Mouse (Mus musculus): Measurements from ENCODE around the gene Krt36. TPM values are rescaled to one million over a fixed set of nuclear protein-coding genes. Genes with fewer than 3 reads are reported as not detected.

Krt36 gene
- polyA plus RNA-seq, 1 experiment from 2014 or later = not detected

- 83% methylated on average over 3 of the region's 3 CpGs for WGBS
- no peak within 1 kb of the TSS for H3K4me2 ChIP-seq
Observed at GRCm38 (mm10) chr11:100121466-100121865, 16.0 kb upstream of the Krt36 start, which contains the start of gene Krt13. TSS of gene Krt13 (minus strand) at chr11:100121566.

DNA sequence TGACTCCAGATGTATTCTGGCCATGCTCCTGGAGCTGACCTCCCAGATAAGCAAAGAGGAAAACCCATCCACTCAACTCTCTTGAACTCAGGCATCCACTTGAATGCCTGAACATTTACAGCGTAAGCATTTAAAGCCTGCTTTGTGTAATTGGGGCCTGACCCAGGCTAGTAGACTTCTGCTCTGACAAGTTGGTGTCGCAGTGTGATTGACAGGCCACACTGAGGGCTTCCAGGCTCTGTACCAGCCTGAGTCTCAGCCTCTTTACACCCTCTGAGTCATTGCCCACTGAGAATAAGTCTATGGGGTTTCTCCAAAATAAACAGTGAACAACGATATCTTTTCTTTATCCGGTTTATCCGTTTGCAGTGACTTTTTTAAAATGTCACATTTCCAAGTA, 14.9 kb upstream of the Krt36 start:
- WGBS = 90% methylated on average over 5 of the region's 5 CpGs

More at GRCm38 (mm10) chr11:100121466-100121865, 16.0 kb upstream of the Krt36 start, which contains the start of gene Krt13:
- Histone ChIP-seq H3K9me3 (no peaks in the 10 kb centered on the region), H3K36me3 (replicated peaks) (no peaks in the 10 kb centered on the region), H3K27me3 (no peaks in the 10 kb centered on the region), H3K9ac (no peak within 1 kb of the TSS), H3K4me1 (no peaks in the 10 kb centered on the region), H3K27ac (no peak within 1 kb of the TSS), H3K4me3 (replicated peaks) (no peak within 1 kb of the TSS)
- no peak for ATAC-seq (ENCODE audit: low FRiP score)

DNA sequence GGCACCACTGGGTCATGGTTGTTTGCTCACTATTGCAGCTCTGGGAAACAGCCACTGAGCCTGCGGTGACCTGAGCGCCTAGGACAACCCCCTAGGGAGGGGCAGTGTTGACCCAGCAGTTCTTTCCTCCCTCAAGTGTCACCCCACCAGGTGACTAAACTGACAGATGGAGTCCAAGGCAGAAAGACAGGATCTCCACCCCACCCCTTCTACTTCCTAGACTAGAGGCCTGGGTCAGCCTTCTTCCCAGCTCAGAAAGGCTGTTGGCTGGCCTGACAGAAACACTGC, 8.3 kb upstream of the Krt36 start:
- no peaks in the 10 kb centered on the region for H3K27me3 ChIP-seq
- no peak overlapping the region for H3K4me3 ChIP-seq (replicated peaks)
- H3K9ac ChIP-seq = no peak overlapping the region
- H3K4me2 ChIP-seq = no peak overlapping the region
- no peaks in the 10 kb centered on the region for H3K36me3 ChIP-seq (replicated peaks)
- no peak for ATAC-seq (ENCODE audit: low FRiP score)
- H3K9me3 ChIP-seq = no peaks in the 10 kb centered on the region
- no peaks in the 10 kb centered on the region for H3K4me1 ChIP-seq
- H3K27ac ChIP-seq = no peak overlapping the region
- WGBS = 83% methylated on average over 2 of the region's 2 CpGs

More for the DNA sequence above, 14.9 kb upstream of the Krt36 start:
- Histone ChIP-seq H3K36me3 (replicated peaks) (no peaks in the 10 kb centered on the region), H3K9ac (no peak overlapping the region), H3K9me3 (no peaks in the 10 kb centered on the region), H3K4me2 (no peak overlapping the region), H3K27me3 (no peaks in the 10 kb centered on the region), H3K4me3 (replicated peaks) (no peak overlapping the region), H3K27ac (no peak overlapping the region), H3K4me1 (no peaks in the 10 kb centered on the region)
- no peak for ATAC-seq (ENCODE audit: low FRiP score)

DNA sequence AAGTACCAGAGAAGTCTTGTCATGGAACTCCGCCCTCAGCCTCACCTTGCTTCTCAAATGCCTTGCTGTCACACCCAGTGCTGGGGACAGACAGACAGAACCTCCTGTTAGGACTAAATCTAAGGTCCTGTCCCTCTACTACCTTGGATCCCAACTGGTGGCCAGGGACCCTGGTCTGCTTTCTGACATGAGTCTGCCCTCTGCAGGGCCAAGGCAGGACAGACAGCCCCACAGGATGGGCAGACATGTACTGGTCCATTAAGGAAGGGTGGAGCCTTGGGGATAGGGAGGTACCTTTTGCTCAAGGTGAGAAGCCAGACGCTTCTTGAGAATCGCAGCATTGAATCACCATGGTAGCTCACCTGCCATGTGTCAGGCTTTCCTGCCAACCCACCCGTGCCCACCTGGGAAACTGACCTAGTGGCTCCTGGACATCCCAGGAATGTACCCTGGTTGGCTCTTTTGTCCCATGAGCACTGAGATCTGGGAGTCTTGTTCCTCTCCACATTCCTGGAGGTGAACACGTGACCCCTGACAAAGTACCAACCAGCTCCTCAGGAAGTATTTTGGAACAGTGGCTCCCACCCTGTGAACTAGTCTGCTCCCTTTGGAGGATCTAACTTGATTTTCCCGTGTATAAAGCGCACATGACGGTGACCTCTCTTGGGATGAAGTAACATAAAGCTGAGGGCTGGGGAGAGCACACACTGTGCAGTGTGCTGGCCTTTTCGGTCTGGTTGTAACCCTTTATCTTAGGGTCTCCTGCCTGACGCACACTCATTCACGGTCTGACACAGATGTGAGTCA, 7.7 kb upstream of the Krt36 start:
- H3K4me3 ChIP-seq (replicated peaks) = no peak overlapping the region
- H3K36me3 ChIP-seq (replicated peaks) = no peaks in the 10 kb centered on the region
- H3K27me3 ChIP-seq = no peaks in the 10 kb centered on the region
- no peaks in the 10 kb centered on the region for H3K9me3 ChIP-seq
- no peak overlapping the region for H3K4me2 ChIP-seq
- no peak overlapping the region for H3K9ac ChIP-seq
- H3K4me1 ChIP-seq = no peaks in the 10 kb centered on the region
- WGBS = 85% methylated on average over 11 of the region's 11 CpGs
- H3K27ac ChIP-seq = no peak overlapping the region
- ATAC-seq (ENCODE audit: low FRiP score) = no peak

GRCm38 (mm10) chr11:100102693-100103429, 2.6 kb downstream of the Krt36 start:
- no peak for ATAC-seq (ENCODE audit: low FRiP score)
- no peak overlapping the region for H3K4me2 ChIP-seq
- WGBS = 67% methylated on average over 15 of the region's 15 CpGs
- no peak overlapping the region for H3K9ac ChIP-seq
- no peaks in the 10 kb centered on the region for H3K4me1 ChIP-seq
- H3K9me3 ChIP-seq = no peaks in the 10 kb centered on the region
- H3K36me3 ChIP-seq (replicated peaks) = no peaks in the 10 kb centered on the region
- H3K27me3 ChIP-seq = no peaks in the 10 kb centered on the region
- no peak overlapping the region for H3K27ac ChIP-seq
- no peak overlapping the region for H3K4me3 ChIP-seq (replicated peaks)

- H3K9me3 ChIP-seq = no peaks in the 10 kb centered on the region
- H3K9ac ChIP-seq = no peak overlapping the region
- no peak overlapping the region for H3K4me2 ChIP-seq
- H3K27ac ChIP-seq = no peak overlapping the region
- no peak overlapping the region for H3K4me3 ChIP-seq (replicated peaks)
- 82% methylated on average over 4 of the region's 4 CpGs for WGBS
- H3K36me3 ChIP-seq (replicated peaks) = no peaks in the 10 kb centered on the region
- H3K4me1 ChIP-seq = no peaks in the 10 kb centered on the region
- no peak for ATAC-seq (ENCODE audit: low FRiP score)
- H3K27me3 ChIP-seq = no peaks in the 10 kb centered on the region
Observed at GRCm38 (mm10) chr11:100100391-100100790, 5.0 kb downstream of the Krt36 start.

DNA sequence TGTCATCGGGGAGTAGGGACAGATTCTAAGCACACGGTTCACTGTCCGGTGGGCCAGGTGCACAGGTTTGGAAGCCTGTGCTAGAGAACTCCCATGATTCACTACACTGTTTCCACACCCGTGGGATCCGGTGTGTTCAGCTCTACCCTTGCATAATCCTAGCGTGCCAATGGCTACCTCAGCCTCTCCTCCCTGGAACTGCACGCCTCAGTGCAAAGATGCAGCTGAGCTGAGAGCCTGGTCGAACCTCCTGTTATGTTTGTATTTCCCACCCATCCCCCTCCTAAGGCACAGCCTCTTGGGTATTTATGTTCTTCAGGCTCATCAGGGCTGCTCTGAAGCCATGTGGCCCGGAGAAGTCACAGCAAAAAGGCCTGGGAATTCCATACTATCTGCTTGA, 7.6 kb downstream of the Krt36 start:
- Histone ChIP-seq H3K4me1 (no peaks in the 10 kb centered on the region), H3K4me3 (replicated peaks) (no peak overlapping the region), H3K27ac (no peak overlapping the region), H3K27me3 (no peaks in the 10 kb centered on the region), H3K9me3 (no peaks in the 10 kb centered on the region), H3K36me3 (replicated peaks) (no peaks in the 10 kb centered on the region), H3K9ac (no peak overlapping the region), H3K4me2 (no peak overlapping the region)
- no peak for ATAC-seq (ENCODE audit: low FRiP score)
- WGBS = 84% methylated on average over 9 of the region's 9 CpGs

DNA sequence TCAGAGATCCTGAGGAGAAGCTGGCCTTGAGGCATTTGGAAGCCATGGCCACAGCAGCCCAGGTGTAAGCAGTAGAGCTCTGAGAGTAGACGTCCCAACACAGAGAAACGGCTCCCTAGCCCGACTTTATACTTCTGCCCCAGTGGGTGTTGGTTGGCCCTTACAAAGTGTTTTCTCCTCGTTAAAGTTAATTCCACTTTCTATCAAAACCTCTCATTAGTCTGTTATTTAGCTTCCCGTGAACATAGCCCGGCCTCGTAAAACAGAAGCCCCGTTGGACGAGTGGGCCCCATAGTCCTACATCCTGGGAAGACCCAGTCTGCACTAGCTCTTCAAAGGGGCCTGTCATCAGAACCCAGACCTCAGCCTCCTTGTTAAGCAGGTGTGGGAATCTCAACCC, 9.3 kb downstream of the Krt36 start, which contains the start of gene Krt35:
Krt35 (minus strand) TSS at position 101 of the 400 bp plus-strand sequence.
- Histone ChIP-seq H3K4me2 (no peak within 1 kb of the TSS), H3K4me3 (replicated peaks) (no peak within 1 kb of the TSS)
- WGBS = 54% methylated on average over 9 of the region's 9 CpGs

GRCm38 (mm10) chr11:100088378-100089025, 16.9 kb downstream of the Krt36 start:
- Histone ChIP-seq H3K27ac (no peak overlapping the region), H3K4me2 (no peak overlapping the region), H3K36me3 (replicated peaks) (no peaks in the 10 kb centered on the region), H3K9me3 (no peaks in the 10 kb centered on the region), H3K4me1 (no peaks in the 10 kb centered on the region), H3K27me3 (no peaks in the 10 kb centered on the region), H3K4me3 (replicated peaks) (no peak overlapping the region), H3K9ac (no peak overlapping the region)
- ATAC-seq (ENCODE audit: low FRiP score) = no peak
- WGBS = 69% methylated on average over 7 of the region's 7 CpGs

More for the DNA sequence above, 9.3 kb downstream of the Krt36 start, which contains the start of gene Krt35:
- H3K27me3 ChIP-seq = no peaks in the 10 kb centered on the region
- no peak for ATAC-seq (ENCODE audit: low FRiP score)
- H3K36me3 ChIP-seq (replicated peaks) = no peaks in the 10 kb centered on the region
- no peak within 1 kb of the TSS for H3K9ac ChIP-seq
- H3K9me3 ChIP-seq = no peaks in the 10 kb centered on the region
- H3K4me1 ChIP-seq = no peaks in the 10 kb centered on the region
- no peak within 1 kb of the TSS for H3K27ac ChIP-seq

GRCm38 (mm10) chr11:100087861-100088260, 17.6 kb downstream of the Krt36 start, which contains the start of gene Krt32:
TSS of gene Krt32 (minus strand) at chr11:100088226.
- ATAC-seq (ENCODE audit: low FRiP score) = no peak
- whole genome bisulfite sequencing = 93% methylated on average over 10 of the region's 10 CpGs
- H3K4me1 ChIP-seq = no peaks in the 10 kb centered on the region

DNA sequence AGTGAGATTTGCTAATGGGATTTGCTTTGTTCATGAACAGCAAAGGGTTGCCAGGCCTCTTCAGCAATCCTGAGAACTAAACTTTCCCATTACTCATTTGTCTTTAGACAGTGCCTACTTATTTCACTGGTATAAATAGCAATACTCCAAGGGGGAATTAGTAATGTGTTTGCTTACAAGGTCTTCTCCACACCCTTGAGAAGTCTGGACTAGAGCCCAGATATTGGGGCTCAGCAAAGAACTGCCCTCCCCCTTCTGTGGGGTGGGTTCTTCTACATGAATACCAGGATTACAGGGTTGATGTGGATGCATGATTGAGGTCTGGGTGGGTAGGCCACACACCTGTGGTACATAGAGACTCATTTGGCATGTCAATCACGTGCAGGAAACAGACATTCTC, 31.6 kb downstream of the Krt36 start:
- H3K4me3 ChIP-seq (replicated peaks) = no peak overlapping the region
- H3K27ac ChIP-seq = no peak overlapping the region
- WGBS = 50% methylated on average over 1 of the region's 1 CpGs
- no peaks in the 10 kb centered on the region for H3K27me3 ChIP-seq
- H3K4me2 ChIP-seq = no peak overlapping the region
- H3K4me1 ChIP-seq = peaks cover 2% of the 10 kb centered on the region; the same call in 1 of the 2 replicates
- ATAC-seq (ENCODE audit: low FRiP score) = no peak
- no peaks in the 10 kb centered on the region for H3K36me3 ChIP-seq (replicated peaks)
- H3K9me3 ChIP-seq = no peaks in the 10 kb centered on the region
- no peak overlapping the region for H3K9ac ChIP-seq

More at GRCm38 (mm10) chr11:100087861-100088260, 17.6 kb downstream of the Krt36 start, which contains the start of gene Krt32:
- H3K27ac ChIP-seq = no peak within 1 kb of the TSS
- no peak within 1 kb of the TSS for H3K9ac ChIP-seq
- no peak within 1 kb of the TSS for H3K4me3 ChIP-seq (replicated peaks)
- no peaks in the 10 kb centered on the region for H3K27me3 ChIP-seq
- no peaks in the 10 kb centered on the region for H3K36me3 ChIP-seq (replicated peaks)
- H3K4me2 ChIP-seq = no peak within 1 kb of the TSS
- H3K9me3 ChIP-seq = no peaks in the 10 kb centered on the region

- Histone ChIP-seq H3K4me1 (no peaks in the 10 kb centered on the region), H3K4me2 (no peak overlapping the region), H3K36me3 (replicated peaks) (no peaks in the 10 kb centered on the region), H3K9me3 (no peaks in the 10 kb centered on the region), H3K27ac (no peak overlapping the region), H3K4me3 (replicated peaks) (no peak overlapping the region), H3K27me3 (no peaks in the 10 kb centered on the region), H3K9ac (no peak overlapping the region)
- 88% methylated on average over 17 of the region's 17 CpGs for WGBS
- ATAC-seq (ENCODE audit: low FRiP score) = no peak
Observed at GRCm38 (mm10) chr11:100067293-100068036, 38.0 kb downstream of the Krt36 start.

All from forebrain, embryonic 12.5 days (tissue).